Mouse (Mus musculus) stomach, postnatal 0 days (tissue): ENCODE measurements at regions not wholly inside any gene's neighbourhood (a gene's known extent, or its start where the extent isn't known, plus 50 kb on each side); places are given as distances from the start of the nearest gene placed in this dataset.

ENCODE experiments used
- CTCF ChIP-seq: IDR thresholded peaks from 2 replicates; pipeline ENCODE4 v1.5.1; 2016; ENCODE audit warnings: antibody characterized with exemption, low read depth, mild to moderate bottlenecking, moderate library complexity
- EP300 ChIP-seq: optimal IDR thresholded peaks from 2 replicates; pipeline ENCODE3; 2016; ENCODE audit warnings: antibody characterized with exemption

- no peak for TF ChIP-seq CTCF
- TF ChIP-seq EP300, result no peak
Observed at GRCm38 (mm10) chr12:77901254-77901653, 292.8 kb upstream of the Gm6657 start.
